ENCODE assay signal across 26 mouse cellular contexts in the genomic region with DNA sequence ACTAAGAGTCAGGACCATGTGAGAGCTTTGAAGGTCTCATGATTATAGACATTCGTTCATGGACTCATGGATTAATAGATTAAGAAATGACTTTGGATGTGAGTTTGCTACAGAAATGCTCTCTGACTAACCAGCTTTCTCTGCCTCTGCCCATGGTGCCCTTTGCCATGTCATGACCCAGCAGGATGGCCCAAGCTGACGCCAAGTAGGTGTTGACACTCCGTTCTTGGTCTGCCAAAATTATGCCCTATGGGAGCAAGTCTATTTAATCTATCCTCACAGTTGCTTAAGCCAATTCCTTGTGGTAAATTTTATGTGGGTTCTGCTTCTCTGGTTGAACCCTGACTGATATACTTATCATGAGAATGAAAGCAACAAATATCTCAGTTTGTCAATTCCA.
DNase-seq lines count a peak whose midpoint lies in the region; ATAC-seq and TF ChIP-seq lines count a peak whose summit lies in the region.
"Had no signal": no experiment of that assay in that cellular context is flagged by ENCODE, and none has a peak within 500 bp of the region (broad histone marks: within the 10 kb centered on the region; RNA-seq: fewer than 3 reads in every experiment).

No protein-coding gene starts in this region.

- no peak overlapping the region for H3K4me3 ChIP-seq in lung, postnatal 0 days (ENCODE audit: low read depth, low read length)
- H3K4me3 ChIP-seq: embryonic facial prominence, embryonic 13.5 days; heart, adult 2 months; heart, embryonic 13.5 days; hindbrain, embryonic 12.5 days; intestine, embryonic 15.5 days; limb, embryonic 13.5 days; liver, embryonic 12.5 days; midbrain, embryonic 15.5 days; neural tube, embryonic 15.5 days had no signal

- TF ChIP-seq EP300 in lung, postnatal 0 days (IDR thresholded peaks at IDR 0.05) = no peak

- intact Hi-C loops in heart, postnatal 10 days (cut with DNase I) = no loop called here

- no peaks in the 10 kb centered on the region for H3K36me3 ChIP-seq in lung, postnatal 0 days (ENCODE audit: insufficient read depth, low read length)
- H3K36me3 ChIP-seq: embryonic facial prominence, embryonic 13.5 days; heart, embryonic 13.5 days; hindbrain, embryonic 12.5 days; intestine, embryonic 15.5 days; limb, embryonic 13.5 days; liver, embryonic 12.5 days; midbrain, embryonic 15.5 days; neural tube, embryonic 15.5 days had no signal

- H3K27ac ChIP-seq in lung, postnatal 0 days (ENCODE audit: low read length) = no peak overlapping the region
- H3K27ac ChIP-seq: embryonic facial prominence, embryonic 13.5 days; heart, adult 2 months; heart, embryonic 13.5 days; hindbrain, embryonic 12.5 days; hindbrain, postnatal 0 days; intestine, embryonic 15.5 days; kidney, postnatal 0 days; limb, embryonic 13.5 days; liver, embryonic 12.5 days; midbrain, embryonic 15.5 days; neural tube, embryonic 15.5 days had no signal

- H3K9ac ChIP-seq in lung, postnatal 0 days (replicated peaks; ENCODE audit: low read depth) = no peak overlapping the region
- H3K9ac ChIP-seq: embryonic facial prominence, embryonic 13.5 days; heart, embryonic 13.5 days; hindbrain, embryonic 12.5 days; intestine, embryonic 15.5 days; limb, embryonic 13.5 days; liver, embryonic 12.5 days; midbrain, embryonic 15.5 days; neural tube, embryonic 15.5 days had no signal

- no peaks in the 10 kb centered on the region for H3K9me3 ChIP-seq in lung, postnatal 0 days (ENCODE audit: low read length)
- H3K9me3 ChIP-seq: embryonic facial prominence, embryonic 13.5 days; heart, embryonic 13.5 days; hindbrain, embryonic 12.5 days; intestine, embryonic 15.5 days; limb, embryonic 13.5 days; liver, embryonic 12.5 days; midbrain, embryonic 15.5 days; neural tube, embryonic 15.5 days had no signal

- no peak overlapping the region for H3K4me2 ChIP-seq in lung, postnatal 0 days (replicated peaks; ENCODE audit: low read depth, low read length)
- H3K4me2 ChIP-seq: embryonic facial prominence, embryonic 13.5 days; heart, embryonic 13.5 days; hindbrain, embryonic 12.5 days; intestine, embryonic 15.5 days; limb, embryonic 13.5 days; liver, embryonic 12.5 days; midbrain, embryonic 15.5 days; neural tube, embryonic 15.5 days had no signal

- peak; percentile 39 for DNase-seq in adrenal gland, adult 2 months
- DNase-seq in adrenal gland, adult 18-20 months (ENCODE audit: low spot score in 2 of 2) = no peak
- peak; percentile 27 to 40 for DNase-seq in heart, postnatal 10 days
- DNase-seq in heart, adult 8-10 months (ENCODE audit: low spot score) = no peak
- DNase-seq in lung, postnatal 36 days = peak; percentile 2
- DNase-seq in lung, postnatal 0 days (ENCODE audit: low spot score) = no peak
- no peak for DNase-seq in ovary, adult 18-20 months (ENCODE audit: low spot score)
- DNase-seq in left cerebral cortex, adult 8-10 months (ENCODE audit: low spot score in 2 of 2) = no peak
- DNase-seq: cerebellum, adult 18-20 months; kidney, adult 2 months; kidney, postnatal 4 days; lung, adult 18-20 months; lung, postnatal 10 days had no signal

- H3K4me1 ChIP-seq in lung, postnatal 0 days (ENCODE audit: insufficient read depth, low read depth, low read length) = no peaks in the 10 kb centered on the region
- H3K4me1 ChIP-seq: embryonic facial prominence, embryonic 13.5 days; hindbrain, embryonic 12.5 days; intestine, embryonic 15.5 days; limb, embryonic 13.5 days; liver, embryonic 12.5 days; midbrain, embryonic 15.5 days; neural tube, embryonic 15.5 days had no signal

- TF ChIP-seq CTCF in lung, postnatal 0 days (IDR thresholded peaks at IDR 0.05) = no peak

- no peak for ATAC-seq in lung, postnatal 0 days
- ATAC-seq: forebrain, embryonic 16.5 days; hindbrain, postnatal 0 days; intestine, embryonic 15.5 days; liver, embryonic 12.5 days; midbrain, embryonic 15.5 days had no signal

- WGBS in lung, postnatal 0 days = 87% methylated on average over 3 of the region's 3 CpGs

- no peaks in the 10 kb centered on the region for H3K27me3 ChIP-seq in lung, postnatal 0 days (replicated peaks; ENCODE audit: insufficient read depth, low read length)
- H3K27me3 ChIP-seq: CH12.LX; embryonic facial prominence, embryonic 13.5 days; hindbrain, embryonic 12.5 days; intestine, embryonic 15.5 days; limb, embryonic 13.5 days; liver, embryonic 12.5 days; midbrain, embryonic 15.5 days; neural tube, embryonic 15.5 days had no signal

Comparison
In these comparisons a context has a peak if more than half of its experiments do, and no peak if none do; other contexts are left out.
1. DNase-seq: peak in adrenal gland, adult 2 months (single experiment), heart, postnatal 10 days (2 of 2) and lung, postnatal 36 days (single experiment); none in adrenal gland, adult 18-20 months (0 of 2), heart, adult 8-10 months (single experiment), lung, postnatal 0 days (single experiment), ovary, adult 18-20 months (single experiment) and left cerebral cortex, adult 8-10 months (0 of 2).